Mouse (Mus musculus) heart, postnatal 14 days (tissue): ENCODE measurements at regions not wholly inside any gene's neighbourhood (a gene's known extent, or its start where the extent isn't known, plus 50 kb on each side); places are given as distances from the start of the nearest gene placed in this dataset.

Source experiments
- DNase-seq, 2 experiments: peaks; one replicate each; pipeline ENCODE4 v3.0.0; 2021 to 2022
- intact Hi-C: fragments of 180-260 bp; cut with DNase I; formaldehyde crosslinking; loops from one replicate; pipeline ENCODE4 v1.15.1; 2025

DNA sequence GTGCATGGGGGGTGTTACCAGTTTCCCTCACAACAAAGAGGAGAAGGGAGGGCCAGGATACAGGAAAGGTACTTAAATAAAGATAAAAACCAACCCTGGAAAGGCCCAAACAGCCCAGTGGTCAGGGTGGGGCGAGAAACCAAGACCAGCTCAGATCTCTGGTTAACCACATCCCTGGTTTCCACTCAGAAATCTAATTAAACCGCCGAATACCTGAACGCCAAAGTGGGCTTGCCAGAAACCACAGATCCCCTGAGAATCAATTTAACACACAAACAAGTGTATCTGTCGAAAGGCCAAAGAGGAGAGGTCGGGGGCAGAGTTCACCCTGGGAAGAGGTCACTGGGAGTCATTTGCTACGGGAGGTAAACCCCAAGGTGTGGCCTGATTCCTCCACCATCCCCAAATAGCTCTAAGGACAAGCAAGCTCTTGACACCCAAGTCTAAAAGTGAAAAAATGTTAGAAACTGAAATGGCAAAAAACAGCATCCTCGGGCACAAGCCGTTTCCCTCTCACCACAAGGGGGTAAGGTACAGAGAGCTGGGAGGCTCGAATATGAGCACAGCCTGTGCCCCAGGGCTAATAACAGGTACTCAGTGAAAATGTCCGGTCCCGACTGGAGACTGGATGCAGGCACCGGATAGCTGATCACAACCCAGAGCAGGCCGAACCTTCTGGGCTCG lies 412.3 kb downstream of the Sox9 start:
- no peak for DNase-seq
- intact Hi-C loops: no loop called here
